Mouse (Mus musculus) hindbrain, embryonic 14.5 days (tissue): ENCODE measurements around the gene Lsr. TPM values are rescaled to one million over a fixed set of nuclear protein-coding genes. Genes with fewer than 3 reads are reported as not detected.

Experiments
- ATAC-seq: fragments of 200-750 bp; cut with Nextera tagmentation; 2 replicates; pipeline ENCODE4 v1.8.0; 2017; ENCODE audit warnings: moderate number of reproducible peaks, mild to moderate bottlenecking, moderate TSS enrichment, moderate library complexity; ENCODE audit not compliant: low FRiP score
- DNase-seq: peaks from one replicate; pipeline ENCODE4 v3.0.0-alpha.2; 2015; ENCODE audit warnings: low spot score
- H3K27ac ChIP-seq: fragments of 300-500 bp; sonication (generic); 2 replicates; pipeline ENCODE4 v1.5.1; 2014; ENCODE audit warnings: mild to moderate bottlenecking, moderate library complexity
- H3K27me3 ChIP-seq: fragments of 300-500 bp; sonication (generic); 2 replicates; pipeline ENCODE4 v1.6.1; 2014; ENCODE audit warnings: mild to moderate bottlenecking, low read length, mixed read lengths; ENCODE audit not compliant: control insufficient read depth, insufficient read depth
- H3K36me3 ChIP-seq: fragments of 300-500 bp; sonication (generic); replicated peaks from 2 replicates; pipeline ENCODE4 v1.6.1; 2014; ENCODE audit not compliant: control insufficient read depth, insufficient read depth
- H3K4me1 ChIP-seq: fragments of 300-500 bp; sonication (generic); replicated peaks from 2 replicates; pipeline ENCODE4 v1.6.1; 2014; ENCODE audit warnings: antibody characterized with exemption, low read length, mixed read lengths; ENCODE audit not compliant: control insufficient read depth, insufficient read depth
- H3K4me2 ChIP-seq: fragments of 300-500 bp; sonication (generic); replicated peaks from 2 replicates; pipeline ENCODE4 v1.6.1; 2014; ENCODE audit warnings: mild to moderate bottlenecking, moderate library complexity
- H3K4me3 ChIP-seq: fragments of 300-500 bp; sonication (generic); replicated peaks from 2 replicates; pipeline ENCODE4 v1.5.1; 2014; ENCODE audit warnings: mild to moderate bottlenecking, low read length
- H3K9ac ChIP-seq: fragments of 300-500 bp; sonication (generic); 2 replicates; pipeline ENCODE4 v1.6.1; 2014
- H3K9me3 ChIP-seq: fragments of 300-500 bp; sonication (generic); 2 replicates; pipeline ENCODE4 v1.6.1; 2016; ENCODE audit warnings: low read length; ENCODE audit not compliant: control insufficient read depth
- WGBS: fragments of 180-500 bp; shearing (Covaris S2); extraction: QIAGEN DNeasy Blood & Tissue Kit; methylation state at CpG from one replicate; pipeline ENCODE4 v1.1.7; 2014; 5-methylcytosine and 5-hydroxymethylcytosine counted together
- polyA plus RNA-seq: library from polyadenylated mRNA; unstranded; fragments of >200 nt; fragmentation: Nextera tagmentation; extraction: Ambion mirVana; gene quantifications from 2 replicates; pipeline ENCODE4 v1.2.1, GENCODE M21; 2014

Gene Lsr
- polyA plus RNA-seq, 1 experiment from 2014 or later = 21.7 TPM

DNA sequence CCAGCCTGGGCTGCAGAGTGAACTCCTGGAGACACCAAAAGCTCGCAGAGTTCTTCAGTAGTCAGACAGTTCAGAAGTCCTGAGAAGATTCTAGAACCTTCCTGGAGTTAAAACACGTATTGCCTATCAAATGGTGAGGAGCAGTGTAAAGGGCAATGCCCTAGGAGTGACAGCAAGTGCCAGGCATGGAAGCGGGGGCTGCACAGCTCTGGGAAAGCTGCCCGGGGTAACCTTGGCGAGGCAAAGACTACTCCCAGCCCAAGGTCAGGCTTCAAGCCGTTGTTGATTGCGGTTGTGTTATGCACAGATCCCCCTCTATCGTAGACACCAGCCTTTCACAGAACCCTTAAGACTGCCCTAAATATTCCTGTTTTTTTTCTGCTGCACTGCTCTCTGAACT, 4.7 kb downstream of the Lsr start:
- H3K36me3 ChIP-seq = no peaks in the 10 kb centered on the region
- DNase-seq = no peak
- 0 out of 2 replicates have a peak, but pooled peaks cover 4% of the 10 kb centered on the region for H3K4me1 ChIP-seq
- no peak overlapping the region for H3K4me3 ChIP-seq
- peaks cover 21% of the 10 kb centered on the region for H3K27me3 ChIP-seq
- H3K9ac ChIP-seq = no peak overlapping the region
- H3K4me2 ChIP-seq = no peak overlapping the region
- 0 out of 2 replicates have a peak overlapping the region, but pooled peaks have one; percentile 32 for H3K27ac ChIP-seq
- no peak for ATAC-seq
- no peaks in the 10 kb centered on the region for H3K9me3 ChIP-seq
- WGBS = 89% methylated on average over 8 of the region's 8 CpGs

DNA sequence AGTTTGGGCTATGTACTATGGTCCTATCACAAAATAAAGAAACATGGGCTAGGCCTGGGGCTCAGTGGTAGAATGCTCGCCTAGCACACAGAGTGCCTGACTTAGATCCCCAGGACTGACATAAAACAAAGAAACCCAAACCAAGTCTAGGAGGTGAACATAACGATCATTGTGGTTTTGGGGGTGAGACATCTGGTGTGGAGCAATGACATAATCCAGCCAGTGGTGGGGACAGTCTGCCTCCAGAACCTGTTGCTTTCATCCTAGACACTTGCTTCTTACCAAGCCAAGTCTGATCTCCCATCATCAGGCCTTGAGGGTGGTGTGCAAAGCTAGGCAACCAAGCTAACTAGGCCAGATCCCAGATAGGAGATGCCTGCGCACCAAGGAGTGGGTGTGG, 6.6 kb downstream of the Lsr start:
- Histone ChIP-seq H3K4me1 (no peaks in the 10 kb centered on the region), H3K4me2 (no peak overlapping the region), H3K27me3 (0 out of 2 replicates have a peak, but pooled peaks cover 2% of the 10 kb centered on the region), H3K9me3 (no peaks in the 10 kb centered on the region), H3K36me3 (no peaks in the 10 kb centered on the region), H3K27ac (no peak overlapping the region), H3K4me3 (no peak overlapping the region), H3K9ac (no peak overlapping the region)
- ATAC-seq (no peak), DNase-seq (no peak)
- WGBS = 91% methylated on average over 3 of the region's 3 CpGs

DNA sequence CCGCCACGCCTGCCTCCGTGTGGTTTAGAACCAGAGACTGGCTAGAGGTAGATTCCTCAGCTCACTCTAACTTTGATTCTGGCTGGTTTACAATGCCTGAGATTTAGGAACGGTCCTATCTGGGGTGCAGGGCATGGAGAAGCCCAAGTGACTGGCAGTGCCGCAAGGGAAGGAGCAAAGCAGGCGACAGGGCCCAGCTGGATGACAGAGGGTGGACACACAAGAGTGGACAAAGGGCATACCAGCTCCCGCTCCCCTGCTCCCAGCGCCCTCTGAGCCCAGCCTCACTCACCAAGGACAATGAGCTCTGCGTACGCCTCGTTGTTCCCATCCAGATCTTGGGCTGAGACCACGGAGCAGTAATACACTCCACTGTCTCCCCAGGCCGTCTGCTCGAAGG, 7.6 kb downstream of the Lsr start:
- no peaks in the 10 kb centered on the region for H3K9me3 ChIP-seq
- no peak for DNase-seq
- H3K9ac ChIP-seq = no peak overlapping the region
- no peak overlapping the region for H3K4me3 ChIP-seq
- H3K27ac ChIP-seq = no peak overlapping the region
- 62% methylated on average over 14 of the region's 14 CpGs for WGBS
- no peak overlapping the region for H3K4me2 ChIP-seq
- H3K4me1 ChIP-seq = no peaks in the 10 kb centered on the region
- H3K36me3 ChIP-seq = no peaks in the 10 kb centered on the region
- ATAC-seq = no peak
- H3K27me3 ChIP-seq = no peaks in the 10 kb centered on the region

DNA sequence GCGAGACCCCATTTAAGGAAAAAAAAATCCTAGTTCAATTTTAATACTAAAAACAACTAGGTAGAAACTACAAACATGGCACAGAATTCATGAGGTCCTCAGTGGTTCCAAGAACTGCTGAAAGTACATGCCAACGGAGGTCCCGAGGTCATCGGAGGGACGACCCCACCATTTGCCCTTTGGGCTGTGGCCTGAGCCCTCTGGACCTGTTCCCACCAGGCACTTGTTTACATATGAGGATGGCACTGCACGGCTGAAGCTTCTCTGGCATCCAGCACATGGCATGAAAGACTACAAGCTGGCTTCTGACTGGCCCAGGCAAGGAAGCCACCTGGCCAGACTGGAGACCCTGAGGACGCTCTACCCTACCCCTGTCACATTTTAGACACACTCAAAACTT, 8.9 kb downstream of the Lsr start:
- 94% methylated on average over 7 of the region's 7 CpGs for WGBS
- Histone ChIP-seq H3K36me3 (no peaks in the 10 kb centered on the region), H3K4me3 (no peak overlapping the region), H3K4me1 (no peaks in the 10 kb centered on the region), H3K4me2 (no peak overlapping the region), H3K9ac (no peak overlapping the region), H3K27me3 (no peaks in the 10 kb centered on the region), H3K27ac (no peak overlapping the region), H3K9me3 (no peaks in the 10 kb centered on the region)
- DNase-seq (no peak), ATAC-seq (no peak)

DNA sequence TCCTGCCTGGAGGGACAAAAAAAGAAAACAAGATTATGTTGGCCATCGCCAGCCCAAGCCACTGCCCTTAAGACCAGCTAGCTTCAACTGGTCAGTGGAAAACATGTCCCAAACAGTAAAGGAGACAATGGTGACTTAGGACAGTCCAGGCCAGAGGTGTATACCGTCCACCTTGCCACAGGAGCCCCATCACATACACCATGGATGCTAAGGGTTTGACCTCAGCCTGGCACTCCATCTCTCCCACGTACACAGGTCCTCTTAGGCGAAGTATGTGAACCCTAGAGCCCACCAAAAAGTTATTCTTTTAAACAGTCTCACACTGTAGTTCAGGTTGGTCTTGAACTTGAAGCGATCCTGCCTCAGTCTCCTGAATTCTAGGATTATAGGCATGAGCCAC, 10.4 kb downstream of the Lsr start:
- DNase-seq (no peak), ATAC-seq (no peak)
- no peaks in the 10 kb centered on the region for H3K9me3 ChIP-seq
- H3K27me3 ChIP-seq = no peaks in the 10 kb centered on the region
- WGBS = 96% methylated on average over 5 of the region's 5 CpGs
- peaks cover 7% of the 10 kb centered on the region for H3K4me1 ChIP-seq
- H3K27ac ChIP-seq = no peak overlapping the region
- H3K4me3 ChIP-seq = no peak overlapping the region
- H3K9ac ChIP-seq = no peak overlapping the region
- 0 out of 2 replicates have a peak, but pooled peaks cover 4% of the 10 kb centered on the region for H3K36me3 ChIP-seq
- H3K4me2 ChIP-seq = no peak overlapping the region

DNA sequence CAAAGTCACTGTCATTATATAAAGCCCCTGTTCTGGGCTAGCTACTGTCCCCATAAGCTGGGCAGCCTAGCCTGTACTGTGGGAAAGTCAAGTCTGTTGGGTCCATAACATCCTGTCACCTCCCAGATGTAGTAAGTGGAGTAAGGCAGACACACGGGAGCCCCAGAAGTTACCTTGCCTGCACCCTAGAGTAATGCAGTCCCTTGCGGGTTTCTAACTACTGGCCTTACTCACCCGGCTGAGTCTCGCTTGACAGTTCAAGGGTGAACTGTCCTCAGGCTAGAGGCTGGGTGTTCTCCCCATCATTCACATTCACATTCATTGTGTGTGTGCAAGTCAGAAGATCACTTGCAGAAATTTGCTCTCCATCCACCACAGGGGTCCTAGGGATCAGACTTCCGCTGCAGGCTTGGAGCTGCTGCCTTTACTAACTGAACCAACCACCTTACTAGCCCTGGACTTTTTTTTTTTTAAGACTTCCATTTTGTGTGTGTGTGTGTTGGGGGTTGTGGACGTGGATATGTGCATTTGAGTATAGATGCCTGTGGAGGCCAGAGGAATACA, 13.4 kb downstream of the Lsr start:
- Histone ChIP-seq H3K4me3 (no peak overlapping the region), H3K9me3 (no peaks in the 10 kb centered on the region), H3K4me2 (no peak overlapping the region), H3K27me3 (no peaks in the 10 kb centered on the region), H3K4me1 (peaks cover 18% of the 10 kb centered on the region), H3K9ac (no peak overlapping the region), H3K27ac (no peak overlapping the region), H3K36me3 (peaks cover 8% of the 10 kb centered on the region; the same call in 1 of the 2 replicates)
- 88% methylated on average over 6 of the region's 6 CpGs for WGBS
- ATAC-seq (no peak), DNase-seq (no peak)

DNA sequence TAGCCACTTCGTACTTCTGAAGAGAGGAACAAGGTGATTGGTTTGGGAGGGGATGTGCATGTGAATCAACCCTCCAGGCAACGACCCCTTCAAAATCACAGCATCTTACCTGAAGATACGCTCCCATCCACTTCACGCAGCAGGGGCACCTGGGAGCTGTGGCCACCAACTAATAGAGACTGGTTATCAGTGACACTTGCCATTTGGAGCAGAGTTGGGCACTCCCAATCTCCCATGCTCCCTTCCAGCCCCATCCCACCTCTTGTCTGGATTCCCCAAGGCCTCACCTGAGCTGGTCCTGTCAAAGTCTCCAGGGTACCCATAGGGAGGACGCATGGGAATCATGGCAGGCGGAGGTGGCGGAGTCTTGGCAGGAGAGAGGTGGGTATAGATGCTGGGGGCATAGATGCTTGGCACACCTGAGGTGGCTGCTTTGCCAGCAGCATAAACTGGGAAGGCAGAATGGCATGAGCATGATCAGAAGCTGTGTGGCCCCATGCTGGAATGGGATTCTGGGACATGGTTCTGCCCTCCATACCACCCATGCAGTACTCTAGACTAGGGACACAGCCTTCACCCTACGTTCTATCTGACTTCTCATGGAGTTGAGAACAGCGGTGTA, 14.3 kb downstream of the Lsr start:
- peaks cover 17% of the 10 kb centered on the region for H3K36me3 ChIP-seq
- no peak overlapping the region for H3K4me3 ChIP-seq
- DNase-seq (no peak), ATAC-seq (no peak)
- no peaks in the 10 kb centered on the region for H3K27me3 ChIP-seq
- peaks cover 20% of the 10 kb centered on the region for H3K4me1 ChIP-seq
- no peak overlapping the region for H3K27ac ChIP-seq
- H3K4me2 ChIP-seq = peak overlapping the region; percentile 71; the same call in 1 of the 2 replicates
- H3K9me3 ChIP-seq = no peaks in the 10 kb centered on the region
- H3K9ac ChIP-seq = no peak overlapping the region
- WGBS = 97% methylated on average over 9 of the region's 9 CpGs

DNA sequence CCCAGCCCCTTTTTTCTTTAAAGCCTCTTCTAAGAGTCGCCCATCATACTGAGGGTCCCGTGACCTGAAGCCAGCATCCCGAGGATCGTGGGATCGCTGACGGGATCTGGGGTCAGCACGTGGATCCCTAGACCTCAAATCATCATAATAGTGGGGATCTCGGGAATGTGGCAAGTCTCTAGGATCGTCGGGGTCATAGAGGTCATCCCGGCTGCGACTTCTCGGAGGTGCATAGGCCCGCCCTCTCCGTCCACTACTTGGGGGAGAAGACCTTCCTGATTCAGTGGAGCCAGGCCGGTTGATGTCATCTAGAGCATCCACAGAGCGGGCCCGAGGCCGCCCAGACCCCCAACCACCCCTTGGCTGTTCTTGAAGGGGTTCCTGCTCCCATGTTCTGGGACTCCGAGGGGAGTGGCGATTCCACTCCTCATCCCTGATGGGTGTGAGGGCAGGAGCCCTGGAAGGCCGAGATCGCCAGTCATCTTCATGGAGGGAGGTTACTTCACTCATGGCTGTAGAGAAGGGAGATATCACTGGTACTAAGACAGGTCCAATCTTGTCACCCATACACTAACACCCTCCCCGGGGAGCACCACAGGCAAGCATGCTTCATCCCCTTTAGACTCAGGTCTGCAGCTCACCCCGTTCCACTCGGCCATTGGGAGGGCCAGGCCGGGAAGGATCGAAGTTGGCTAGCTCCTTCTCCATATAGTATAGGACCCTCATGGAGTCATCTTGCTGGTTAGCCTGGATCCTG, 15.0 kb downstream of the Lsr start:
- H3K9ac ChIP-seq = peak overlapping the region; percentile 97
- no peaks in the 10 kb centered on the region for H3K27me3 ChIP-seq
- H3K4me1 ChIP-seq = peaks cover 20% of the 10 kb centered on the region
- DNase-seq (no peak), ATAC-seq (no peak)
- H3K4me3 ChIP-seq = peak overlapping the region; percentile 98
- peaks cover 24% of the 10 kb centered on the region for H3K36me3 ChIP-seq
- no peaks in the 10 kb centered on the region for H3K9me3 ChIP-seq
- peak overlapping the region; percentile 98 for H3K27ac ChIP-seq
- WGBS = 70% methylated on average over 28 of the region's 28 CpGs
- peak overlapping the region; percentile 71 for H3K4me2 ChIP-seq

DNA sequence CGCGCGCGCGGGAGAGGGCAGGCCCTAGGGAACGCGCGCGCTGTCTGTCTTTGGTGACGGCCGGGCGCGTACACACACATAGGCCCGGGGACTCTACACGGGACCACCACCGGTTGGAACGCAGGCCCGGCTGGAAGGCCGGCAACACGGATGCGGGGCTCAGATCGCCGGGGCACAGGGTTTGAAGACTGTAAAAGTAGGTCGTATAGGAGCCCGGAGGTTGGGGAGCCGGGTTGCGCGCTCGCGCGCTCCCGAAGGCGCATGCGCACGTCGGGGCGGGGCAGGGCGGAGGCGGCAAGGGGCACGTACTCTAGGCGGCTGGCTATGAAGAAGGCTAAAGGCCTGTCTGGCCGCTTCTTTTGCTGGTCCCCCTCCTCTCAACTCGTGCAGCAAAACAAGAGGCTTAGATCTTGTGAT, 15.9 kb downstream of the Lsr start:
- H3K27ac ChIP-seq = peak overlapping the region; percentile 98
- H3K4me1 ChIP-seq = peaks cover 20% of the 10 kb centered on the region
- H3K4me3 ChIP-seq = peak overlapping the region; percentile 98
- DNase-seq = peak; percentile 90
- H3K36me3 ChIP-seq = peaks cover 33% of the 10 kb centered on the region
- H3K9me3 ChIP-seq = no peaks in the 10 kb centered on the region
- peak overlapping the region; percentile 97 for H3K9ac ChIP-seq
- under 1% methylated on average over 43 of the region's 43 CpGs for WGBS
- peak overlapping the region; percentile 71 for H3K4me2 ChIP-seq
- peak; percentile 65 for ATAC-seq
- no peaks in the 10 kb centered on the region for H3K27me3 ChIP-seq
